In genomic region chr11:63296476-63296875, GRCm38 (mm10) we compare ENCODE assay signal across 19 mouse cellular contexts.
DNase-seq lines count a peak whose midpoint lies in the region; ATAC-seq lines count a peak whose summit lies in the region.
"Had no signal": no experiment of that assay in that cellular context is flagged by ENCODE, and none has a peak within 500 bp of the region (broad histone marks: within the 10 kb centered on the region; RNA-seq: fewer than 3 reads in every experiment).

No protein-coding gene starts in this region.

- DNase-seq in kidney, adult 11 months: peak; percentile 43
- no peak for DNase-seq in kidney, postnatal 14 days
- peak; percentile 75 for DNase-seq in kidney, adult 9 months
- peak; percentile 75 for DNase-seq in midbrain, embryonic 11.5 days (ENCODE audit: low spot score, missing footprints)
- DNase-seq in hindbrain, embryonic 11.5 days (ENCODE audit: low spot score): no peak
- DNase-seq: adrenal gland, postnatal 36 days; cerebellum, adult 2 months; cerebellum, postnatal 10 days; forebrain, postnatal 0 days; gastrocnemius, postnatal 14 days; heart, adult 2 months; heart, postnatal 36 days had no signal

- no peaks in the 10 kb centered on the region for H3K36me3 ChIP-seq in kidney, embryonic 15.5 days
- H3K36me3 ChIP-seq in midbrain, embryonic 11.5 days (ENCODE audit: control insufficient read depth, insufficient read depth, low read length): no peaks in the 10 kb centered on the region
- no peaks in the 10 kb centered on the region for H3K36me3 ChIP-seq in midbrain, embryonic 16.5 days (ENCODE audit: control insufficient read depth, insufficient read depth, low read length)
- no peaks in the 10 kb centered on the region for H3K36me3 ChIP-seq in hindbrain, embryonic 11.5 days (ENCODE audit: control insufficient read depth, insufficient read depth, low read length)
- H3K36me3 ChIP-seq: embryonic facial prominence, embryonic 10.5 days; heart, embryonic 13.5 days; hindbrain, embryonic 12.5 days had no signal

- peaks cover 16% of the 10 kb centered on the region for H3K27me3 ChIP-seq in kidney, embryonic 15.5 days
- H3K27me3 ChIP-seq in midbrain, embryonic 11.5 days (ENCODE audit: control insufficient read depth, insufficient read depth, low read length): no peaks in the 10 kb centered on the region
- H3K27me3 ChIP-seq in midbrain, embryonic 16.5 days (ENCODE audit: control insufficient read depth, insufficient read depth, low read depth, low read length): no peaks in the 10 kb centered on the region
- no peaks in the 10 kb centered on the region; the same call in 1 of the 2 replicates for H3K27me3 ChIP-seq in hindbrain, embryonic 11.5 days (ENCODE audit: control insufficient read depth, insufficient read depth, low read length)
- H3K27me3 ChIP-seq: forebrain, embryonic 13.5 days; heart, embryonic 13.5 days had no signal

- H3K9ac ChIP-seq in kidney, embryonic 15.5 days: no peak overlapping the region
- H3K9ac ChIP-seq in midbrain, embryonic 11.5 days (ENCODE audit: low read length): no peak overlapping the region
- no peak overlapping the region for H3K9ac ChIP-seq in midbrain, embryonic 16.5 days (ENCODE audit: low read depth, low read length)
- H3K9ac ChIP-seq in hindbrain, embryonic 11.5 days (ENCODE audit: low read depth, low read length): no peak overlapping the region
- H3K9ac ChIP-seq: forebrain, embryonic 13.5 days; forebrain, postnatal 0 days; heart, embryonic 13.5 days; hindbrain, embryonic 12.5 days had no signal

- ATAC-seq in kidney, embryonic 15.5 days (replicated peaks; ENCODE audit: low FRiP score): no peak
- no peak for ATAC-seq in midbrain, embryonic 11.5 days (ENCODE audit: low FRiP score)
- no peak for ATAC-seq in midbrain, embryonic 16.5 days
- no peak for ATAC-seq in hindbrain, embryonic 11.5 days (ENCODE audit: low FRiP score)
- ATAC-seq: forebrain, embryonic 13.5 days; forebrain, postnatal 0 days; hindbrain, embryonic 16.5 days had no signal

- WGBS in kidney, embryonic 15.5 days: 88% methylated on average over 3 of the region's 3 CpGs
- 89% methylated on average over 3 of the region's 3 CpGs for WGBS in midbrain, embryonic 11.5 days
- WGBS in midbrain, embryonic 16.5 days: 82% methylated on average over 3 of the region's 3 CpGs
- WGBS in hindbrain, embryonic 11.5 days: 79% methylated on average over 3 of the region's 3 CpGs

- no peak overlapping the region for H3K4me2 ChIP-seq in kidney, embryonic 15.5 days
- H3K4me2 ChIP-seq in midbrain, embryonic 11.5 days: no peak overlapping the region
- H3K4me2 ChIP-seq in midbrain, embryonic 16.5 days (ENCODE audit: low read length): no peak overlapping the region
- no peak overlapping the region for H3K4me2 ChIP-seq in hindbrain, embryonic 11.5 days (replicated peaks; ENCODE audit: low read depth, low read length)
- H3K4me2 ChIP-seq: forebrain, embryonic 13.5 days; heart, embryonic 13.5 days; hindbrain, embryonic 12.5 days had no signal

- no peaks in the 10 kb centered on the region for H3K9me3 ChIP-seq in kidney, embryonic 15.5 days (replicated peaks)
- no peaks in the 10 kb centered on the region for H3K9me3 ChIP-seq in midbrain, embryonic 11.5 days (ENCODE audit: control insufficient read depth, low read length)
- H3K9me3 ChIP-seq in midbrain, embryonic 16.5 days (replicated peaks; ENCODE audit: control insufficient read depth, low read length, poor library complexity, severe bottlenecking): no peaks in the 10 kb centered on the region
- H3K9me3 ChIP-seq in hindbrain, embryonic 11.5 days (ENCODE audit: control insufficient read depth, low read length): no peaks in the 10 kb centered on the region
- H3K9me3 ChIP-seq: embryonic facial prominence, embryonic 10.5 days; forebrain, embryonic 13.5 days; heart, embryonic 13.5 days; hindbrain, embryonic 12.5 days had no signal

- peaks cover 23% of the 10 kb centered on the region for H3K4me1 ChIP-seq in kidney, embryonic 15.5 days
- peaks cover 10% of the 10 kb centered on the region for H3K4me1 ChIP-seq in midbrain, embryonic 11.5 days (ENCODE audit: control insufficient read depth, insufficient read depth, low read length)
- peaks cover 8% of the 10 kb centered on the region for H3K4me1 ChIP-seq in midbrain, embryonic 16.5 days (ENCODE audit: control insufficient read depth, insufficient read depth, low read length)
- H3K4me1 ChIP-seq in hindbrain, embryonic 11.5 days (replicated peaks; ENCODE audit: control insufficient read depth, insufficient read depth, low read length): 0 out of 2 replicates have a peak, but pooled peaks cover 2% of the 10 kb centered on the region
- H3K4me1 ChIP-seq: heart, embryonic 13.5 days had no signal

- no peak overlapping the region for H3K27ac ChIP-seq in kidney, embryonic 15.5 days
- no peak overlapping the region for H3K27ac ChIP-seq in midbrain, embryonic 11.5 days (ENCODE audit: low read depth, low read length)
- no peak overlapping the region for H3K27ac ChIP-seq in midbrain, embryonic 16.5 days (ENCODE audit: low read length)
- H3K27ac ChIP-seq in hindbrain, embryonic 11.5 days (ENCODE audit: low read depth, low read length): no peak overlapping the region
- H3K27ac ChIP-seq: embryonic facial prominence, embryonic 10.5 days; forebrain, embryonic 13.5 days; heart, adult 2 months; heart, embryonic 13.5 days; hindbrain, embryonic 12.5 days had no signal

- H3K4me3 ChIP-seq in kidney, embryonic 15.5 days (replicated peaks): no peak overlapping the region
- no peak overlapping the region for H3K4me3 ChIP-seq in midbrain, embryonic 11.5 days (ENCODE audit: low read depth, low read length)
- no peak overlapping the region for H3K4me3 ChIP-seq in midbrain, embryonic 16.5 days (ENCODE audit: low read depth, low read length)
- no peak overlapping the region for H3K4me3 ChIP-seq in hindbrain, embryonic 11.5 days (ENCODE audit: low read depth, low read length)
- H3K4me3 ChIP-seq: embryonic facial prominence, embryonic 10.5 days; forebrain, embryonic 13.5 days; heart, adult 2 months; heart, embryonic 13.5 days; hindbrain, embryonic 12.5 days had no signal

Comparison
In these comparisons a context has a peak if more than half of its experiments do, and no peak if none do; other contexts are left out.
1. DNase-seq: peak in kidney, adult 11 months (single experiment), kidney, adult 9 months (single experiment) and midbrain, embryonic 11.5 days (single experiment); none in kidney, postnatal 14 days (single experiment) and hindbrain, embryonic 11.5 days (single experiment).